Mouse (Mus musculus) ES-E14 (cell line): ENCODE data around the gene Adssl1. TPM values are rescaled to one million over a fixed set of nuclear protein-coding genes. Genes with fewer than 3 reads are reported as not detected.

Experiments used
- DNase-seq: peaks from one replicate; pipeline ENCODE4 v3.0.0-alpha.2; 2013; ENCODE audit warnings: low read depth, low spot score
- H3K27ac ChIP-seq: 2 replicates; pipeline ENCODE4 v1.5.1; 2012; ENCODE audit warnings: low read depth, mild to moderate bottlenecking, low read length, moderate library complexity, mixed read lengths; ENCODE audit not compliant: poor library complexity, insufficient read depth, severe bottlenecking
- H3K36me3 ChIP-seq: 2 replicates; pipeline ENCODE4 v1.6.1; 2012; ENCODE audit warnings: mild to moderate bottlenecking, low read length, moderate library complexity, mixed read lengths; ENCODE audit not compliant: control insufficient read depth, poor library complexity, insufficient read depth, severe bottlenecking
- H3K4me1 ChIP-seq, 2 experiments: fragments of 150-350 bp in 1 of 2; sonication (generic) in 1 of 2; 2 replicates each; pipeline ENCODE4 v1.6.1; 2012; ENCODE audit warnings: low read length in 2 of 2, mild to moderate bottlenecking in 1 of 2, mixed read lengths in 1 of 2; ENCODE audit not compliant: control insufficient read depth in 2 of 2, insufficient read depth in 2 of 2, poor library complexity in 1 of 2
- H3K4me3 ChIP-seq, 2 experiments: fragments of 150-350 bp in 1 of 2; sonication (generic) in 1 of 2; 2 replicates each; pipeline ENCODE4 v1.5.1; 2012; ENCODE audit warnings: low read length in 2 of 2, low read depth in 1 of 2, mild to moderate bottlenecking in 1 of 2, mixed read lengths in 1 of 2; ENCODE audit not compliant: insufficient read depth in 1 of 2, poor library complexity in 1 of 2, severe bottlenecking in 1 of 2
- H3K9ac ChIP-seq: 2 replicates; pipeline ENCODE4 v1.6.1; 2012; ENCODE audit warnings: low read depth, mild to moderate bottlenecking, low read length, mixed read lengths; ENCODE audit not compliant: poor library complexity, insufficient read depth, severe bottlenecking
- H3K9me3 ChIP-seq: fragments of 150-350 bp; sonication (generic); 2 replicates; pipeline ENCODE4 v1.6.1; 2012; ENCODE audit warnings: low read depth, mild to moderate bottlenecking, low read length; ENCODE audit not compliant: control insufficient read depth, insufficient read depth
- CHD2 ChIP-seq: IDR thresholded peaks from 2 replicates; pipeline ENCODE4 v1.6.1; 2014; ENCODE audit warnings: mild to moderate bottlenecking, low read depth, low read length, inconsistent platforms
- HCFC1 ChIP-seq: IDR thresholded peaks from 2 replicates; pipeline ENCODE4 v1.6.1; 2012; ENCODE audit warnings: low read length, inconsistent platforms, borderline replicate concordance; ENCODE audit not compliant: insufficient read depth
- MAFK ChIP-seq: IDR thresholded peaks from 2 replicates; pipeline ENCODE4 v1.6.1; 2014; ENCODE audit warnings: mild to moderate bottlenecking, low read depth, low read length, inconsistent platforms; ENCODE audit not compliant: insufficient read depth
- ZC3H11A ChIP-seq: IDR thresholded peaks from 2 replicates; pipeline ENCODE4 v1.6.1; 2012; ENCODE audit warnings: low read depth, mild to moderate bottlenecking, inconsistent platforms, low read length, borderline replicate concordance
- ZNF384 ChIP-seq: IDR thresholded peaks from 2 replicates; pipeline ENCODE4 v1.6.1; 2012; ENCODE audit warnings: low read depth, low read length, inconsistent platforms
- in situ Hi-C, 2 experiments: fragments of 600-800 bp; cut with MboI; formaldehyde crosslinking; loops; one replicate each; pipeline ENCODE4 v1.15.1; 2025; ENCODE audit warnings: low sequenced_read_pairs in 2 of 2, inconsistent platforms in 1 of 2; ENCODE audit not compliant: unreplicated experiment in 2 of 2
- total RNA-seq: library from RNA; depleted of rRNA; stranded (reverse); fragments of 300-350 nt; gene quantifications from 2 replicates; pipeline ENCODE4 v1.2.3, GENCODE M21; 2012

Adssl1 gene
- total RNA-seq, 1 experiment: 2.4 TPM

DNA sequence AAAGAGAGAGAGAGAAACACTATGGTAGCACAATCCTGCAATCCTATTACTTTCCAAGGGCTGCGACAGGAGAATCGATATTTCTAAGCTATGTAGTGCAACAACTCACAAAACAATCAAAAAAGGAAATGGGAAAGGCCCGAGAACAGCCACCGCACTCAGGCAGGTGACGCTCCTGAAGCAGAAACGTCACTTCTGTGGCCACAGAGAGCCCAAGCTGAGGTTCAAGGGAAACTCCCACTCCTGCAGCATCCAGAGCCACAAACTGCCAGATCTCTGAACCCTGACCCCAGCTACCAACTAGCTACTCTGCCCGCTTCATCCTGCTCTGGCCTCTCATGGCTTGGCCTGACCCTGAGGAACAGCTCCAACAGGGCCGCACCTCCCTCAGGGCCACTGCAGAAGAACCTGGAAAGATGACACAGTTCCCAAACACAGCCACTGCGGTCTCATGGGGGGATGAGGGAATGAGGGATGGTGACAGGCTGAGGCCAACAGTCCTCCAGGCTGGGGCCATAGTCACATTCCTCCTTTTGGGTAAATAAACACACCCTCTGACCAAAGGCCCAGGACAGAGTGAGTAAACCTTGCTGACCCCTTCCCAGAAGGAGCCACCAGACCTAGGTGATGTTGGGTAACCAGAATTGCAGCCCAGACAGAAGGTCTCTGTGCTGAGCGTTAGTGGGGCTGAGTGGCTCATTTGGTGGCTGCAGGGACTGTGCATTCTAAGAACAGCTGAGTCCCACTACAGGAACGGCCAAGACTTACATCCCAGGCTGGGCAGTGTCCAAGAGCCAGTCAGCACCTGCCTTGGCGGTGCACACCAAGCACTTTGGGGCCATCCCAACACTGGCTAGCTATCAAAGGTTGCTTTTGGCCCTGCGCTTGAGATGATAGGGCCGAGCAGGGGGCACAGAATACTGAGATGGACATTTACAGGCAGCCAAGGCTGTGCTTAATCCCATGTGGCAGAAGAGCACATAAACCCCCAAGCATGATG lies 32.4 kb upstream of the Adssl1 start:
- in situ Hi-C loops: no loop called here
- no peak overlapping the region for H3K27ac ChIP-seq

DNA sequence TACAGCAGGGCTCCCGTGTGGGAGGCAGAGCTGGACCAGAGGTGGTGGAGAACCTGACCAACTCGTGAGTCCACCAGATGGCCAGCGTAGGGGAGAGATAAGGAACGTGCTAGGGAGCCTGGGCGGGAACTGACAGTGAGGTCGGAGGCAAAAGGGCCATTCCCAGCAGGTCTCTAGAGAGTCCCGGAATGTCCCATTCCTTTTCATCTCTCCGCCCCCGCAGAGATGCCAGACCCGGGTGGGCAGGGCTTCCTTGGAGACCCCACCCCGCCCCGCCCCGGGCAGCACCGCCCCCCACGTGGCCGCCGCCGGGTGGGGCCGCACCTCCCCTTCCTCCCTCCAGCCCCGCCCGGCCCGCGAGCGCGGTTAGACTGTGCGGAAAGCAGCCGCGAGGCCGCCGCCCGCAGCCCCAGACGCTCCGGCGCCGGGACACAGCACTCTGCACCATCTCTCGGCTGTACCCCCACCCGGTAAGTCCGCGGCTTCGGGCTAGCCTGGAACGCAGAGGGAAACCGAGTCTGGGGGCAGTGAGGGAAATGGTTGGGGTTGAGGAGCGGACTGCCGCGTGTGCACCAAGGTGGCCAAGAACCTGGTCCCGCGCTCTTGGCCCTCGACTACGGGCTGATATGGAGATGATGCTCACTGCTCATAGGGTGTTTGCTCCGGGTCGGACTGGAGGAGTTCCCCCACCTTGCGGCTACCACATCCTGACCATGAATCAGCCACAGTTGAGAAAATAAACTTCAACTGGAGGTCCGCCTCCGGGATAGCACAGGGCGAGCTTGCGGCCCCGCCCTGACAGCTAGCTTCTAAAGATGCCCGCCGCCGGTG lies 31.2 kb upstream of the Adssl1 start, which contains the start of gene Inf2:
Inf2 (plus strand) TSS at position 359 of the 831 bp plus-strand sequence.
- in situ Hi-C loops: no loop called here
- peak; percentile 74 for DNase-seq
- H3K27ac ChIP-seq: no peak within 1 kb of the TSS
- H3K9me3 ChIP-seq: no peaks in the 10 kb centered on the region
- peak within 1 kb of the TSS; percentile 72 for H3K9ac ChIP-seq
- peak within 1 kb of the TSS; percentile 77 for H3K4me3 ChIP-seq
- H3K36me3 ChIP-seq: no peaks in the 10 kb centered on the region; the same call in 1 of the 2 replicates
- no peak for TF ChIP-seq ZNF384
- TF ChIP-seq CHD2: no peak
- TF ChIP-seq HCFC1: no peak
- no peak for TF ChIP-seq MAFK
- no peak for TF ChIP-seq ZC3H11A
- peaks cover 2 to 9% of the 10 kb centered on the region in 2 experiments; a peak in 2 of 4 replicates for H3K4me1 ChIP-seq

More for the DNA sequence above, 32.4 kb upstream of the Adssl1 start:
- no peak overlapping the region; a peak in 1 of 4 replicates for H3K4me3 ChIP-seq
- H3K36me3 ChIP-seq: no peaks in the 10 kb centered on the region; the same call in 1 of the 2 replicates
- peaks cover 2 to 6% of the 10 kb centered on the region in 2 experiments; a peak in 1 of 4 replicates for H3K4me1 ChIP-seq
- no peak for DNase-seq
- TF ChIP-seq MAFK: no peak
- TF ChIP-seq ZC3H11A: no peak
- no peak for TF ChIP-seq CHD2
- TF ChIP-seq ZNF384: no peak
- no peak for TF ChIP-seq HCFC1
- H3K9me3 ChIP-seq: no peaks in the 10 kb centered on the region
- H3K9ac ChIP-seq: no peak overlapping the region

DNA sequence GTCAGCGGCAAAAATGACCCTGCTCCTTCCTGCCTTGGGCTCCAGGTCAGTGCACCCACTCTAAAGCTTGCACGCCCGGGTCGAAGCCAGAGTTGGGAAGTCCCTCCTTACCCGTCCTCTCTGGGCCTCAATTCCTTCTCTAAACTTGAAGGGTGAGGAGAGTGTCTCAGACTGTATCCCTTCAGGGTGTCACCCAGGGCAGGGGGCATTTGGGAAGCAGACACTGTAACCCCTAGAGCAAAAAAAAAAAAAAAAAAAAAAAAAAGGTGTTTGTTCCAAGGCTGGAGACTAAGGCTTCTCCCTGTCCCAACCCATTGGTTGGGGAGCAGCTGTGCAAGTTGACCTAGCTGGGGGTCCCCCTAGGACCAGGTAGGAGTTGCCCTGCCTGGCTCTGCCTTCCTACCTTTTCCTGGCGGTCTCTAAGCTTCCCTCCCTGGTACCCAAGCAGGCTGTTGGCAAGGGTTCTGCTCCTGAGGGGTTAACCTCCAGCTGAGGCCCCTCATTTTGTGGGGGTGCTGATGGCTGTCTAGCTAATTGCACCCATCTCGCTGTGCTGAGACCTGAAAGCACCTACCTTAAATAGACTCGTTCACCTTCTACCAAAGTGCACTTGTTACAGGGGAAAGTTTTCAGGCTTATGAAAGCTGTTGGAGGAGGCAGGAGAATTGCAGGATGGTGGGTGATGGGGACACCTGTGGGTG lies 30.2 kb upstream of the Adssl1 start:
- H3K27ac ChIP-seq: no peak overlapping the region

More for the DNA sequence above, 30.2 kb upstream of the Adssl1 start:
- peak overlapping the region; percentile 77 for H3K4me3 ChIP-seq
- H3K36me3 ChIP-seq: no peaks in the 10 kb centered on the region; the same call in 1 of the 2 replicates
- no peak for DNase-seq
- H3K9me3 ChIP-seq: no peaks in the 10 kb centered on the region
- no peak for TF ChIP-seq ZNF384
- TF ChIP-seq MAFK: no peak
- no peak for TF ChIP-seq ZC3H11A
- TF ChIP-seq CHD2: no peak
- no peak for TF ChIP-seq HCFC1
- peaks cover 3 to 15% of the 10 kb centered on the region in 2 experiments; a peak in 3 of 4 replicates for H3K4me1 ChIP-seq
- peak overlapping the region; percentile 72; the same call in 1 of the 2 replicates for H3K9ac ChIP-seq
- in situ Hi-C loops: no loop called here
